Comparison of ENCODE assay signal across 8 mouse cellular contexts in genomic region chr17:5402069-5402468, GRCm38 (mm10). TPM values are rescaled to one million over a fixed set of nuclear protein-coding genes. Genes with fewer than 3 reads are reported as not detected.
DNase-seq lines count a peak whose midpoint lies in the region; ATAC-seq and TF ChIP-seq lines count a peak whose summit lies in the region.

No protein-coding gene starts in this region.

- DNase-seq in left cerebral cortex, adult 2 months (ENCODE audit: extremely low spot score in 1 of 2, low spot score in 2 of 2) = peak; percentile 56 to 67
- DNase-seq in left cerebral cortex, postnatal 36 days (ENCODE audit: low spot score in 2 of 2) = no peak
- DNase-seq in cerebellum, postnatal 10 days = peak; percentile 87 to 91
- peak; percentile 51 to 59 for DNase-seq in frontal cortex, postnatal 36 days (ENCODE audit: low spot score in 2 of 2)
- peak; percentile 88 for DNase-seq in limb, embryonic 11.5 days (ENCODE audit: low spot score)
- peak; percentile 59 to 86 for DNase-seq in spleen, postnatal 10 days (ENCODE audit: low spot score in 2 of 2)

- H3K9ac ChIP-seq in hindbrain, embryonic 16.5 days (ENCODE audit: low read depth, low read length) = no peak overlapping the region
- no peak overlapping the region for H3K9ac ChIP-seq in limb, embryonic 11.5 days (ENCODE audit: low read length)
- H3K9ac ChIP-seq in midbrain, embryonic 13.5 days (replicated peaks) = no peak overlapping the region

- no peak for ATAC-seq in hindbrain, embryonic 16.5 days
- ATAC-seq in limb, embryonic 11.5 days (ENCODE audit: insufficient number of reproducible peaks, low FRiP score, low TSS enrichment, low read depth) = peak; percentile 69; the same call in 1 of the 2 replicates
- ATAC-seq in midbrain, embryonic 13.5 days = 0 out of 2 replicates have a peak, but pooled peaks have one; percentile 39

- no peaks in the 10 kb centered on the region; the same call in 1 of the 2 replicates for H3K27me3 ChIP-seq in hindbrain, embryonic 16.5 days (replicated peaks; ENCODE audit: control insufficient read depth, insufficient read depth, low read length)
- no peaks in the 10 kb centered on the region; the same call in 1 of the 2 replicates for H3K27me3 ChIP-seq in limb, embryonic 11.5 days (ENCODE audit: control insufficient read depth, insufficient read depth, low read length)
- H3K27me3 ChIP-seq in midbrain, embryonic 13.5 days = peaks cover 50% of the 10 kb centered on the region

- peak overlapping the region; percentile 9; the same call in 1 of the 2 replicates for H3K27ac ChIP-seq in left cerebral cortex, adult 2 months
- H3K27ac ChIP-seq in hindbrain, embryonic 16.5 days (ENCODE audit: low read depth, low read length) = no peak overlapping the region
- H3K27ac ChIP-seq in limb, embryonic 11.5 days (replicated peaks; ENCODE audit: low read depth, low read length) = no peak overlapping the region
- H3K27ac ChIP-seq in midbrain, embryonic 13.5 days = no peak overlapping the region

- TF ChIP-seq CTCF in left cerebral cortex, adult 2 months (IDR thresholded peaks at IDR 0.05) = peak; percentile 74

- no peak overlapping the region for H3K4me3 ChIP-seq in left cerebral cortex, adult 2 months
- H3K4me3 ChIP-seq in hindbrain, embryonic 16.5 days (ENCODE audit: low read length) = no peak overlapping the region
- no peak overlapping the region for H3K4me3 ChIP-seq in limb, embryonic 11.5 days (ENCODE audit: low read depth, low read length)
- H3K4me3 ChIP-seq in midbrain, embryonic 13.5 days (replicated peaks) = no peak overlapping the region

- no peaks in the 10 kb centered on the region for H3K36me3 ChIP-seq in hindbrain, embryonic 16.5 days (ENCODE audit: control insufficient read depth, insufficient read depth, low read length)
- H3K36me3 ChIP-seq in limb, embryonic 11.5 days (ENCODE audit: control insufficient read depth, insufficient read depth, low read length) = no peaks in the 10 kb centered on the region
- no peaks in the 10 kb centered on the region for H3K36me3 ChIP-seq in midbrain, embryonic 13.5 days

- no peaks in the 10 kb centered on the region for H3K9me3 ChIP-seq in hindbrain, embryonic 16.5 days (ENCODE audit: control insufficient read depth, low read length)
- H3K9me3 ChIP-seq in limb, embryonic 11.5 days (ENCODE audit: control insufficient read depth, low read length) = no peaks in the 10 kb centered on the region
- H3K9me3 ChIP-seq in midbrain, embryonic 13.5 days = no peaks in the 10 kb centered on the region

- H3K4me1 ChIP-seq in hindbrain, embryonic 16.5 days (ENCODE audit: control insufficient read depth, insufficient read depth, low read depth, low read length) = peaks cover 8% of the 10 kb centered on the region
- H3K4me1 ChIP-seq in limb, embryonic 11.5 days (ENCODE audit: control insufficient read depth, insufficient read depth, low read length) = peaks cover 8% of the 10 kb centered on the region
- H3K4me1 ChIP-seq in midbrain, embryonic 13.5 days (replicated peaks) = peaks cover 15% of the 10 kb centered on the region; the same call in 1 of the 2 replicates

- H3K4me2 ChIP-seq in hindbrain, embryonic 16.5 days (ENCODE audit: low read length) = peak overlapping the region; percentile 26; the same call in 1 of the 2 replicates
- H3K4me2 ChIP-seq in limb, embryonic 11.5 days (ENCODE audit: low read depth, severe bottlenecking) = no peak overlapping the region
- peak overlapping the region; percentile 30 for H3K4me2 ChIP-seq in midbrain, embryonic 13.5 days (replicated peaks)

- intact Hi-C loops in left cerebral cortex, adult 2 months (cut with DNase I) = no loop called here
- intact Hi-C loops in left cerebral cortex, postnatal 36 days (cut with DNase I) = no loop called here

- 2% methylated on average over 9 of the region's 9 CpGs for WGBS in hindbrain, embryonic 16.5 days
- WGBS in limb, embryonic 11.5 days = 5% methylated on average over 9 of the region's 9 CpGs
- 6% methylated on average over 9 of the region's 9 CpGs for WGBS in midbrain, embryonic 13.5 days

RNA-seq across cellular contexts. Expression of gene Ldhal6b, which starts 16.5 kb away (rescaled TPM):
- 1 to 10 TPM in 1 of 2 experiments, under 1 TPM in 1; 0.38 to 1.8 TPM for total RNA-seq in left cerebral cortex, adult 2 months (2021)
- 1 to 10 TPM in 1 of 2 experiments, under 1 TPM in 1; 0.52 to 1.6 TPM for total RNA-seq in left cerebral cortex, postnatal 36 days (2021)
- not detected in 2 replicates for polyA plus RNA-seq in hindbrain, embryonic 16.5 days (2015; fragmentation: Nextera tagmentation; extraction: Ambion mirVana)
- not detected in 2 replicates for polyA plus RNA-seq in limb, embryonic 11.5 days (2014; fragmentation: Nextera tagmentation; extraction: Ambion mirVana)
- 0.23 TPM in 1 of 2 replicates, not detected in the other for polyA plus RNA-seq in midbrain, embryonic 13.5 days (2015; fragmentation: Nextera tagmentation; extraction: Ambion mirVana)

RNA-seq across cellular contexts. Expression of gene Tmem242, which starts 38.0 kb away (rescaled TPM):
- 10 to 100 TPM; 80.8 to 84.0 TPM for total RNA-seq in left cerebral cortex, adult 2 months (2021)
- 10 to 100 TPM; 91.3 to 94.5 TPM for total RNA-seq in left cerebral cortex, postnatal 36 days (2021)
- 112 and 118 TPM in 2 replicates for polyA plus RNA-seq in hindbrain, embryonic 16.5 days (2015; fragmentation: Nextera tagmentation; extraction: Ambion mirVana)
- 141 and 175 TPM in 2 replicates for polyA plus RNA-seq in limb, embryonic 11.5 days (2014; fragmentation: Nextera tagmentation; extraction: Ambion mirVana)
- polyA plus RNA-seq in midbrain, embryonic 13.5 days (2015; fragmentation: Nextera tagmentation; extraction: Ambion mirVana) = 109 and 111 TPM in 2 replicates

Comparison
In these comparisons a context has a peak if more than half of its experiments do, and no peak if none do; other contexts are left out.
1. DNase-seq: peak in left cerebral cortex, adult 2 months (2 of 2), cerebellum, postnatal 10 days (2 of 2), frontal cortex, postnatal 36 days (2 of 2), limb, embryonic 11.5 days (single experiment) and spleen, postnatal 10 days (2 of 2); none in left cerebral cortex, postnatal 36 days (0 of 2).